ENCODE assay signal across 8 mouse cellular contexts in the genomic region with DNA sequence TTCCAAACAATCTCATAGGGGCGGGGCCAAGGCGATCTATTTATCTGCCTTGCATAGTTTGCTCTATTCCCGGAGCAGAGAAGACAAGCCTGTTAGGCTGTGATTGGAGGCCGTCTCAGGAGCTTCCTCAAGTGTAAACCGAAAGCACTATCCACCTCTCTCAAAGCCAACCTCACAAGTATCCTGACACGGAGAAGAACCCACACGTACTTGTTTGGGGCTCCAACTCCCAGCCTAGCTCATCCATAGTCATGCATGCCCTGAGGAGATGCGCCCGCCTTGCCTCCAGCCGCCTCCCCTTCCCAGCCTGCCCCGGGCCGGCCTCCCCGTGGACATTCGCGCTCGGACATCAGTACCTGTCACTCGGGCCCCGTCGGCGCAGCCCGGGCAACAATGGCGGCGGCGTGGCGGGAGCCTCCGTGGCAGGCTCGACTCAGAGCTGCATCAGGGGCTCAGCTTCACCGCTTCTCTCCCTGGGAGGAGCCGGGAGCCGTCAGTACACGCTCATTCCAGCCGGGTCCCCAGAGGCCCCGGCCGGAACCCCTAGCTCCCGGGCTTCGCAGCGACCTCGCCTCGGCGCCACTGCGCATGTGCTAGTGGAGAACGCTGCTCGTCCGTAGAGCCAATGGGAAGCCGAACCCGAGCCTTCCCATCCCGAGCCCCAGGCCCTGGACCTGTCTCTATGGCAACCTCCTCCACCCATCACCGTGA. TPM values are rescaled to one million over a fixed set of nuclear protein-coding genes. Genes with fewer than 3 reads are reported as not detected.
A peak's percentile ranks its signal among the peaks of the same experiment; 100 is the strongest.
DNase-seq lines count a peak whose midpoint lies in the region; ATAC-seq lines count a peak whose summit lies in the region.

Zfp287 (minus strand) TSS at position 595 of the 711 bp plus-strand sequence.

- H3K4me1 ChIP-seq in hindbrain, embryonic 15.5 days (replicated peaks): peaks cover 23% of the 10 kb centered on the region

- DNase-seq in Muller cell, postnatal 12 days (ENCODE audit: inconsistent ontology term): peak; percentile 93
- peak; percentile 95 to 97 for DNase-seq in cerebellum, postnatal 10 days
- peak; percentile 90 to 92 for DNase-seq in frontal cortex, postnatal 36 days (ENCODE audit: low spot score in 2 of 2)
- DNase-seq in layer of hippocampus, postnatal 36 days: peak; percentile 91 to 93
- DNase-seq in lung, postnatal 25 days (ENCODE audit: low spot score): peak; percentile 85
- peak; percentile 96 for DNase-seq in retina, embryonic 14.5 days (ENCODE audit: low spot score)
- DNase-seq in thymus, postnatal 36 days: peak; percentile 73 to 82

- H3K36me3 ChIP-seq in hindbrain, embryonic 15.5 days: peaks cover 17% of the 10 kb centered on the region

- H3K9ac ChIP-seq in hindbrain, embryonic 15.5 days: peak within 1 kb of the TSS; percentile 83

- ATAC-seq in hindbrain, embryonic 15.5 days (ENCODE audit: low FRiP score, low read depth): peak; percentile 99

- WGBS in hindbrain, embryonic 15.5 days: under 1% methylated on average over 47 of the region's 48 CpGs

- H3K4me2 ChIP-seq in hindbrain, embryonic 15.5 days: peak within 1 kb of the TSS; percentile 73

- no peaks in the 10 kb centered on the region for H3K9me3 ChIP-seq in hindbrain, embryonic 15.5 days

- peak within 1 kb of the TSS; percentile 84 for H3K4me3 ChIP-seq in hindbrain, embryonic 15.5 days

- no peaks in the 10 kb centered on the region for H3K27me3 ChIP-seq in hindbrain, embryonic 15.5 days

- peak within 1 kb of the TSS; percentile 95 for H3K27ac ChIP-seq in hindbrain, embryonic 15.5 days (replicated peaks)

RNA-seq across cellular contexts. Expression of gene Zfp287, which starts in this region (rescaled TPM):
- polyA plus RNA-seq in hindbrain, embryonic 15.5 days (2015; fragmentation: Nextera tagmentation; extraction: Ambion mirVana): 17.6 and 20.2 TPM in 2 replicates
- 10 to 100 TPM; 14.6 to 18.6 TPM for total RNA-seq in layer of hippocampus, postnatal 36 days (2021)

Comparison
In these comparisons a context has a peak if more than half of its experiments do, and no peak if none do; other contexts are left out.
1. Peak in every context shown above with its lines: DNase-seq, ATAC-seq, H3K4me3 ChIP-seq and H3K27ac ChIP-seq.